Mouse (Mus musculus) C2C12 (cell line): Measurements from ENCODE around the gene Kif13a.

Experiments
- CEBPB ChIP-seq: IDR thresholded peaks from one replicate; pipeline ENCODE4 v1.6.1; 2011; ENCODE audit warnings: low read depth, mild to moderate bottlenecking, control low read depth, moderate library complexity
- CTCF ChIP-seq: IDR thresholded peaks from one replicate; pipeline ENCODE4 v1.5.1; 2011; ENCODE audit not compliant: control insufficient read depth, insufficient read depth, insufficient read length
- MAX ChIP-seq: IDR thresholded peaks from one replicate; pipeline ENCODE4 v1.6.1; 2011; ENCODE audit warnings: mild to moderate bottlenecking, control low read depth
- MYOD1 ChIP-seq: IDR thresholded peaks from one replicate; pipeline ENCODE4 v1.6.1; 2011; ENCODE audit warnings: low read depth; ENCODE audit not compliant: control insufficient read depth, insufficient read length
- MYOG ChIP-seq: IDR thresholded peaks from one replicate; pipeline ENCODE4 v1.6.1; 2011; ENCODE audit not compliant: control insufficient read depth, insufficient read length; ENCODE audit errors: extremely low read depth

- TF ChIP-seq CTCF (no peak), CEBPB (no peak), MAX (no peak), MYOD1 (no peak), MYOG (no peak)
Measured at GRCm38 (mm10) chr13:46703138-46703537, 226.5 kb downstream of the Kif13a start.
